Mouse (Mus musculus) forebrain, postnatal 0 days (tissue): ENCODE data around the gene Creb5. TPM values are rescaled to one million over a fixed set of nuclear protein-coding genes. Genes with fewer than 3 reads are reported as not detected.

Source experiments
- ATAC-seq: fragments of 200-750 bp; cut with Nextera tagmentation; 2 replicates; pipeline ENCODE4 v1.8.0; 2017; ENCODE audit warnings: mild to moderate bottlenecking, moderate library complexity
- DNase-seq: peaks from one replicate; pipeline ENCODE4 v3.0.0-alpha.2; 2015
- H3K27ac ChIP-seq: fragments of 300-500 bp; sonication (generic); 2 replicates; pipeline ENCODE4 v1.5.1; 2014; ENCODE audit warnings: low read depth, mild to moderate bottlenecking, antibody characterized with exemption, low read length, moderate library complexity, mixed read lengths
- H3K27me3 ChIP-seq: fragments of 300-500 bp; sonication (generic); 2 replicates; pipeline ENCODE4 v1.6.1; 2014; ENCODE audit warnings: mild to moderate bottlenecking, low read length, mixed read lengths; ENCODE audit not compliant: insufficient read depth
- H3K36me3 ChIP-seq: fragments of 300-500 bp; sonication (generic); 2 replicates; pipeline ENCODE4 v1.6.1; 2014; ENCODE audit warnings: mild to moderate bottlenecking, moderate library complexity; ENCODE audit not compliant: insufficient read depth
- H3K4me1 ChIP-seq: fragments of 300-500 bp; sonication (generic); 2 replicates; pipeline ENCODE4 v1.6.1; 2014; ENCODE audit warnings: antibody characterized with exemption; ENCODE audit not compliant: insufficient read depth
- H3K4me2 ChIP-seq: fragments of 300-500 bp; sonication (generic); 2 replicates; pipeline ENCODE4 v1.6.1; 2014; ENCODE audit warnings: low read depth, mild to moderate bottlenecking, moderate library complexity
- H3K4me3 ChIP-seq: fragments of 300-500 bp; sonication (generic); 2 replicates; pipeline ENCODE4 v1.5.1; 2014; ENCODE audit warnings: low read depth, low read length, mixed read lengths
- H3K9ac ChIP-seq: fragments of 300-500 bp; sonication (generic); 2 replicates; pipeline ENCODE4 v1.6.1; 2014; ENCODE audit warnings: mild to moderate bottlenecking
- H3K9me3 ChIP-seq: fragments of 300-500 bp; sonication (generic); 2 replicates; pipeline ENCODE4 v1.6.1; 2016; ENCODE audit warnings: low read length
- CTCF ChIP-seq: sonication (generic); IDR thresholded peaks from 2 replicates; pipeline ENCODE4 v1.5.1; 2016; ENCODE audit warnings: antibody characterized with exemption, control low read depth, low read depth
- WGBS: fragments of 180-500 bp; shearing (Covaris S2); extraction: QIAGEN DNeasy Blood & Tissue Kit; methylation state at CpG from one replicate; pipeline ENCODE4 v1.1.7; 2014; 5-methylcytosine and 5-hydroxymethylcytosine counted together
- polyA plus RNA-seq: library from polyadenylated mRNA; unstranded; fragments of >200 nt; fragmentation: Nextera tagmentation; extraction: Ambion mirVana; gene quantifications from 2 replicates; pipeline ENCODE4 v1.2.1, GENCODE M21; 2015
- total RNA-seq: library from RNA; depleted of rRNA; stranded (reverse); fragments of >200 nt; gene quantifications from 2 replicates; pipeline ENCODE4 v1.2.3, GENCODE M21; 2014; rRNA removed

Gene Creb5
- total and polyA plus RNA-seq, 2 experiments from 2014 or later, result 2.4 to 3.2 TPM

DNA sequence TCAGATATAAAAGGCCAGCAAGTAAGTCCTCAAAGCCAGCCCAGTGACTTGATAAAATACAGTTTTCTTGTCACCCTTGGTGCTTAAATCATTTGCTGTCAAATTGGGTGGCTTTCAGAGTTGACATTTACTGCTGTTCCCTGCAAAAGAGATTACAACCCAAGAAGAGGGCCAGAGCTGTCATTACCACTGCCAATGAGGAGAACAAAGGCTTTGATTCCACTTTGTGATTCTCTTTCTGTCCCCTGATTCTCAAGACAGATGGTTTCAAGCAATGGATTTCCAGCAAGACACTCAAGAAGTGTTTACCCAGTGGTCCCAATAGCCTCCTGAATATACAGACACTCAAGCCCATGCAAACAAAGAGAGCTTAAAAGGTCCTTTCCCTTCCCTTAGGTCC lies 451.1 kb downstream of the Creb5 start:
- H3K4me1 ChIP-seq, result no peaks in the 10 kb centered on the region

DNA sequence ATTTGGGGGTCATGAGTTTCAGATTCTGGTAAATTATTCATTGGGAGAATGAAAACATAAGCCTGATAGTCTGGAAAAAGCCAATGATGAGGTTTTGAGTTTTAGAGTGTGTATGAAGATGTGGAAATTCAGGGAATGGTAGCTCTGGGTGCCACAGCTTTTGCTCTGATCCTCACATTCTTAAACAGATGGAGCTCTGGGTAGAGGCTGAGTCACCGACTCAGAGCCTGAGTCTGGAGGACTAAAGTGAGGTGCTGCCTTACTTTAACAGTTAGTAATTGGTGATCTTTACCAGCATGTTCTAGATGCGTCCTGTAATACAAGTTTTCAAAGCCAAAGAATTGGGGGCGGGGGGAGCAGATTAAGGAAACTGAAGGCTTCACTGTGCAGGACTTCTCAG lies 454.2 kb downstream of the Creb5 start:
- WGBS, result 83% methylated on average over 3 of the region's 3 CpGs
- no peaks in the 10 kb centered on the region for H3K36me3 ChIP-seq
- DNase-seq, result no peak
- H3K9ac ChIP-seq, result no peak overlapping the region
- H3K4me2 ChIP-seq, result no peak overlapping the region
- H3K9me3 ChIP-seq, result no peaks in the 10 kb centered on the region
- ATAC-seq, result no peak
- no peak overlapping the region for H3K27ac ChIP-seq
- H3K27me3 ChIP-seq, result no peaks in the 10 kb centered on the region
- H3K4me1 ChIP-seq, result no peaks in the 10 kb centered on the region
- TF ChIP-seq CTCF, result no peak
- H3K4me3 ChIP-seq, result no peak overlapping the region

More for the DNA sequence above, 451.1 kb downstream of the Creb5 start:
- no peak overlapping the region for H3K4me2 ChIP-seq
- H3K4me3 ChIP-seq, result no peak overlapping the region
- no peak overlapping the region for H3K27ac ChIP-seq
- H3K27me3 ChIP-seq, result no peaks in the 10 kb centered on the region
- DNase-seq (no peak), ATAC-seq (no peak)
- H3K9me3 ChIP-seq, result no peaks in the 10 kb centered on the region
- no peak for TF ChIP-seq CTCF
- H3K36me3 ChIP-seq, result no peaks in the 10 kb centered on the region
- no peak overlapping the region for H3K9ac ChIP-seq

Other genes starting within 250 kb of the Creb5 start
- 44.9 and 50.8 TPM in 2 replicates for gene Jazf1, start 218.6 kb upstream of the Creb5 start, total RNA-seq
- 55.6 and 71.7 TPM in 2 replicates for gene Jazf1, start 218.6 kb upstream of the Creb5 start, polyA plus RNA-seq